Mouse (Mus musculus) neural tube, embryonic 13.5 days (tissue): ENCODE data around the gene Pfdn4. TPM values are rescaled to one million over a fixed set of nuclear protein-coding genes. Genes with fewer than 3 reads are reported as not detected.
A peak's percentile ranks its signal among the peaks of the same experiment; 100 is the strongest.
"Not testable (repeated sequence)": the region's sequence is repeated elsewhere in the genome, so short reads cannot be mapped to it uniquely, and the experiment has no call there.

ENCODE experiments used
- ATAC-seq: fragments of 200-750 bp; cut with Nextera tagmentation; 2 replicates; pipeline ENCODE4 v1.8.0; 2017; ENCODE audit warnings: low read depth, mild to moderate bottlenecking, moderate TSS enrichment, moderate library complexity
- H3K27ac ChIP-seq: fragments of 300-500 bp; sonication (generic); replicated peaks from 2 replicates; pipeline ENCODE4 v1.5.1; 2015; ENCODE audit warnings: moderate library complexity, mild to moderate bottlenecking, inconsistent platforms
- H3K27me3 ChIP-seq: fragments of 300-500 bp; sonication (generic); 2 replicates; pipeline ENCODE4 v1.6.1; 2015; ENCODE audit warnings: mild to moderate bottlenecking, inconsistent platforms
- H3K36me3 ChIP-seq: fragments of 300-500 bp; sonication (generic); 2 replicates; pipeline ENCODE4 v1.6.1; 2015; ENCODE audit warnings: mild to moderate bottlenecking, inconsistent platforms
- H3K4me1 ChIP-seq: fragments of 300-500 bp; sonication (generic); replicated peaks from 2 replicates; pipeline ENCODE4 v1.6.1; 2015; ENCODE audit warnings: inconsistent platforms
- H3K4me2 ChIP-seq: fragments of 300-500 bp; sonication (generic); 2 replicates; pipeline ENCODE4 v1.6.1; 2015; ENCODE audit warnings: inconsistent platforms, mild to moderate bottlenecking, moderate library complexity
- H3K4me3 ChIP-seq: fragments of 300-500 bp; sonication (generic); 2 replicates; pipeline ENCODE4 v1.5.1; 2015; ENCODE audit warnings: mild to moderate bottlenecking, inconsistent platforms
- H3K9ac ChIP-seq: fragments of 300-500 bp; sonication (generic); 2 replicates; pipeline ENCODE4 v1.6.1; 2015; ENCODE audit warnings: moderate library complexity, mild to moderate bottlenecking, inconsistent platforms
- H3K9me3 ChIP-seq: fragments of 300-500 bp; sonication (generic); 2 replicates; pipeline ENCODE4 v1.6.1; 2016; ENCODE audit warnings: inconsistent platforms
- WGBS: fragments of 180-500 bp; shearing (Covaris S2); methylation state at CpG from one replicate; pipeline ENCODE4 v1.1.7; 2015; 5-methylcytosine and 5-hydroxymethylcytosine counted together
- polyA plus RNA-seq: library from polyadenylated mRNA; unstranded; fragments of >200 nt; fragmentation: Nextera tagmentation; extraction: Ambion mirVana; gene quantifications from 2 replicates; pipeline ENCODE4 v1.2.1, GENCODE M21; 2015

Gene Pfdn4
- polyA plus RNA-seq: 170 and 171 TPM in 2 replicates

DNA sequence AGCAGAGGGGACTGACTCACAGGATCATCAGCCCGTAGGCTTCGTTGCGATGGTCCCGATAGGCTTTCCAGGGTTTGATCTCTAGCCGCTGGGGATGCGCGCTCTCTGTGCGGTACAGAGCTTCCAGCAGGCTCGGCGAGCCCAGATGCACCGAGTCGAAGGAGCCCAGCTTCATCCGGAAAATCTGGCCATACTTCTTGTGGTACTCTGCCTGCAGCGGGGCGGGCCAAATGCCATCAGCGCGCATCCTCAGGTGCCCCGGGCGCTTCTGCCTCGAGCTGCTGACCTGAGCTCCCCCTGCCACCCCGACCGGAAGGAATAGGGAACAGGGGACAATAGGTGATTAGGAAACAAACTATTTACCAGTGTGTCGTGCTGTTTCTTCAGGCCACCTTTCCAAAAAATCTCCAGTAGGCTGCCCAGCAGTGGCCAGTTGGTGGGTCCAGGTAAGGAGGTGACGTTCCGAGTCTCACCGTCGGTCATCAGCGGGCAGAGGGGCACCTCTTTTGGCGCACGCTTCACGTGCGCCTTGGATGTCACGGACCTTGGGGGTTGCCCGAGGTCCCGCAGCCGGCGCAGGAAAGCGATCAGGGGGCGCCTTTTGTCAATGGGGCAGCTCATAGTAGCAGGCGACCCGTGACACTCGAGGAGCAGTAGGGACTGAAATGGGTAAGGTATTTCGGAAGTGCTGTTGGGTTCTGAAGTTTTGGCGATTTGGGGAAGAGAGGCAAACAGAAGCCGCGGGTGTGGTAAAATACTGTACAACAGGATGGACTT lies at the start of gene Pfdn4:
Gene Pfdn4 (plus strand): TSS at position 275 of the 777 bp plus-strand sequence.
- H3K9me3 ChIP-seq: no peaks in the 10 kb centered on the region
- WGBS: 1% methylated on average over 46 of the region's 46 CpGs
- H3K27me3 ChIP-seq: peaks cover 86% of the 10 kb centered on the region
- peak within 1 kb of the TSS; percentile 49 for H3K4me2 ChIP-seq
- no peaks in the 10 kb centered on the region for H3K36me3 ChIP-seq
- H3K4me1 ChIP-seq: peaks cover 26% of the 10 kb centered on the region
- H3K9ac ChIP-seq: 0 out of 2 replicates have a peak within 1 kb of the TSS, but pooled peaks have one; percentile 8
- peak within 1 kb of the TSS; percentile 24 for H3K4me3 ChIP-seq
- ATAC-seq: no peak
- no peak within 1 kb of the TSS for H3K27ac ChIP-seq

DNA sequence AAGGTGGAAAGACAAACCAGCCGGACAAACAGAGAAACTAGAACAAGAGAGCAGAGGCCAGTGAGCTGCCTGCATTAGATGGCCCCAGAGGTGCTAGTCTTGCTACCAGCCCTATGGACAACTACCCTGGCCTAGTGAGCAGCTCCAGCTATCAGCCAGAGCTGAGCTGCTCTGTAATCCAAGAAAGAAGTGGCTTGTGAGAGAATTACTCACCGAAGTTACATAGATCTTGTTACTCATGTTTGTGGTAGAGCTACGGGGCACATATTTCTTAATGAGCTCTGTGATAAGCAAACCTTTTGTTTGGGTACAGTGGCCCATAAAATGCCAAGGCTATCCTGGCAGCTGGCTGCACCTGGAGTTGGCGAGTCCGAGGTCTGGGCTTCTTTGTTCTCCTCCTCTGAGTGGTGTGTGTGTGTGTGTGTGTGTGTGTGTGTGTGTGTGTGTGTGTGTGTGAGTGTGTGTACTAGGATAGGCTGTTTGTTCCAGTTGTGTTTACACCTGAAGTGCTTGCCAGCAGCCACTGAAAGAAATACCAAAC lies 49.3 kb upstream of the Pfdn4 start:
- peak overlapping the region; percentile 65; the same call in 1 of the 2 replicates for H3K27ac ChIP-seq
- ATAC-seq: no peak

DNA sequence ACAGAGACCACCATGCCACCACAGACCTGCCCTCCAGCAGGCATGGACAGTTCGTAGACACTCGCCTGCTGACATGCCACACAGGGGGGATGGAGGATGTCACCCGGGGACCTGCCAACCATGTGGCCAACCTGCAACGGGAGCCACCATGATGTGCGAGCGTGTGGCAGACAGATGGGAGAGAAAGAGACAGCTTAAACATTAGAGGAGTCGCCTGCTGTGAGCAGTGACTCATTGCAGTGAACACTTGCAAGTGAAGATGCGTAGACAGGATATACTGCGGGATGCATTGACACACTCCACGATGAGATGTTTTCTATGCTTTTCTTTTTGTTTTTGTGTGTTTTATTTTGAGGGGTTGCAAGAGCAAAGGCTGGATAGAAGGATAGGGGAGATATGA lies 48.6 kb upstream of the Pfdn4 start:
- no peak overlapping the region for H3K4me2 ChIP-seq
- H3K9me3 ChIP-seq: no peaks in the 10 kb centered on the region
- peaks cover 9% of the 10 kb centered on the region for H3K4me1 ChIP-seq
- no peak overlapping the region for H3K9ac ChIP-seq
- no peak for ATAC-seq
- H3K4me3 ChIP-seq: no peak overlapping the region
- peaks cover 5% of the 10 kb centered on the region; the same call in 1 of the 2 replicates for H3K27me3 ChIP-seq
- WGBS: 57% methylated on average over 10 of the region's 10 CpGs
- H3K27ac ChIP-seq: peak overlapping the region; percentile 65
- no peaks in the 10 kb centered on the region for H3K36me3 ChIP-seq

More for the DNA sequence above, 49.3 kb upstream of the Pfdn4 start:
- H3K9ac ChIP-seq: no peak overlapping the region
- peaks cover 9% of the 10 kb centered on the region for H3K4me1 ChIP-seq
- H3K27me3 ChIP-seq: peaks cover 5% of the 10 kb centered on the region; the same call in 1 of the 2 replicates
- no peaks in the 10 kb centered on the region for H3K9me3 ChIP-seq
- H3K36me3 ChIP-seq: no peaks in the 10 kb centered on the region
- H3K4me2 ChIP-seq: no peak overlapping the region
- 69% methylated on average over 5 of the region's 5 CpGs for WGBS
- no peak overlapping the region for H3K4me3 ChIP-seq

- no peak overlapping the region for H3K27ac ChIP-seq
- H3K4me3 ChIP-seq: no peak overlapping the region
- H3K36me3 ChIP-seq: no peaks in the 10 kb centered on the region
- no peaks in the 10 kb centered on the region for H3K9me3 ChIP-seq
- no peak overlapping the region for H3K9ac ChIP-seq
- peaks cover 9% of the 10 kb centered on the region for H3K4me1 ChIP-seq
- no peak overlapping the region for H3K4me2 ChIP-seq
- 0 out of 2 replicates have a peak, but pooled peaks have one; percentile 27 for ATAC-seq
- peaks cover 5% of the 10 kb centered on the region; the same call in 1 of the 2 replicates for H3K27me3 ChIP-seq
- WGBS: 9% methylated on average over 9 of the region's 9 CpGs
These were observed 45.3 kb upstream of the Pfdn4 start for GRCm38 (mm10) chr2:170450933-170451332.

GRCm38 (mm10) chr2:170453809-170454208 lies 42.4 kb upstream of the Pfdn4 start:
- not testable (repeated sequence) for ATAC-seq, H3K9ac ChIP-seq, H3K9me3 ChIP-seq, H3K27me3 ChIP-seq, H3K4me1 ChIP-seq, H3K4me2 ChIP-seq, H3K36me3 ChIP-seq, H3K4me3 ChIP-seq, H3K27ac ChIP-seq
- WGBS: 61% methylated on average over 4 of the region's 4 CpGs

DNA sequence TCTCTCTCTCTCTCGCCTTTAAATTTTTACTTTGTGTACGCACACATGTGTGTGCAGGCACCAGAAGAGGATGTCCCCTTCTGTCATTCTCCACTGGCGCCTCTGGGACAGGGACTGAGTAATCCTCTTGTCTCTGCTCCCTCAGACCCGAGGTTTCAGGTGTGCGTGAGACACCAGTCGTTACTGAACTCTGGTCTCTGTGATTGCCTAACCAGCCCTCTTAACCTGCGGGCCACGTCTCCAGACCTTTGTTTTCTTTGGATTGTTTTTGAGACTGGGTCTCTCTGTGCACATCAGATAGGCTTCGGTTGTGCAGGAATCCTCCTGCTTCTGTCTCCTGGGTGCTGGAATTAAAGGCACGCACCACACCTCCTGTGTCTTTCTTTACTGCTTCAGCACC lies 37.0 kb upstream of the Pfdn4 start:
- WGBS: 76% methylated on average over 9 of the region's 10 CpGs
- Histone ChIP-seq H3K27me3 (peaks cover 3% of the 10 kb centered on the region; the same call in 1 of the 2 replicates), H3K9me3 (no peaks in the 10 kb centered on the region), H3K36me3 (no peaks in the 10 kb centered on the region), H3K4me1 (0 out of 2 replicates have a peak, but pooled peaks cover 4% of the 10 kb centered on the region), H3K27ac (no peak overlapping the region), H3K9ac (no peak overlapping the region), H3K4me2 (no peak overlapping the region), H3K4me3 (no peak overlapping the region)
- ATAC-seq: no peak

DNA sequence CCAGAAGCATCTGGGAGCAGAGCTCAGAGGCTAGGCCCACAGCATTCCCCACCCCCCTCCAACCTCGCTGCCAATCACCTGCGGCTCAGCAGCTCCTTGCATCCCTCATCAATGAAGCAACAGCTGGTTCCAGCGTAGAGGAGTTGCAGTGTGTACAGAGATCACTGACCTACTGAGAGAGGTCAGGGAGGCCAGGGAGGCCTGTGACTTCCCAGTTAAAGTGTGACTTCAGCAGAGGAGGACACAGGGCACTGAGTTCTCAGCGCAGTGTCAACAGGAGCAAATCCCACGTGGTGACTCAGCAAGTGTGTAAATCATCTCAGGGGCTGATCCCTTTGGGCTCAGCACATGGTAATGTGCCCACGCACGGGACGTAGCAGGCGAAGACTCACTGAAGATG lies 36.4 kb upstream of the Pfdn4 start:
- ATAC-seq: no peak

DNA sequence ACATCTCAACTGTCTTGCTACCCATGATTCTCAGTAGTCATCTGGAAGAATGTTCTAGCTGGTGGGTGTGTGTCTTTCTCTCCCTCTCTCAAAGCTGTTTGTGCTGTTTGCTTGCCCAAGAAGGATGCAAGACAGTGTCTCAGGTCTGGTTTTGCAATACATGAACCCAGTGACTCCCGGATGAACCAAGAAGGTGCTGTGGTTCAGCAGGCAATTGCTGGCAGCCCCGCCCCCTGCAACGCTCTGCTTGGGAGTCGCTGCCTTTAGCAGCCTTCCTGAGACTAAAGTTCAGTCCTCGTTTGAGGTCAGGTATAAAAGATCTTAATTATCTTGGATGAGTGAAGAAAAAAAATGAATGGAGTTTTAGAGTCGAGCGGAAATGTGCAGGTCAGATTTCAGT lies 34.6 kb upstream of the Pfdn4 start:
- Histone ChIP-seq H3K9me3 (no peaks in the 10 kb centered on the region), H3K27ac (no peak overlapping the region), H3K9ac (no peak overlapping the region), H3K36me3 (no peaks in the 10 kb centered on the region), H3K4me2 (no peak overlapping the region), H3K4me1 (0 out of 2 replicates have a peak, but pooled peaks cover 4% of the 10 kb centered on the region), H3K27me3 (peaks cover 3% of the 10 kb centered on the region; the same call in 1 of the 2 replicates), H3K4me3 (no peak overlapping the region)
- no peak for ATAC-seq
- 67% methylated on average over 7 of the region's 7 CpGs for WGBS

More for the DNA sequence above, 36.4 kb upstream of the Pfdn4 start:
- H3K4me3 ChIP-seq: no peak overlapping the region
- H3K9me3 ChIP-seq: no peaks in the 10 kb centered on the region
- no peaks in the 10 kb centered on the region for H3K36me3 ChIP-seq
- no peak overlapping the region for H3K4me2 ChIP-seq
- peaks cover 3% of the 10 kb centered on the region; the same call in 1 of the 2 replicates for H3K27me3 ChIP-seq
- 0 out of 2 replicates have a peak, but pooled peaks cover 4% of the 10 kb centered on the region for H3K4me1 ChIP-seq
- no peak overlapping the region for H3K9ac ChIP-seq
- 30% methylated on average over 9 of the region's 9 CpGs for WGBS
- no peak overlapping the region for H3K27ac ChIP-seq

GRCm38 (mm10) chr2:170464817-170465216 lies 31.4 kb upstream of the Pfdn4 start:
- no peak for ATAC-seq
- H3K9ac ChIP-seq: no peak overlapping the region
- no peak overlapping the region for H3K4me2 ChIP-seq
- no peaks in the 10 kb centered on the region for H3K9me3 ChIP-seq
- H3K4me1 ChIP-seq: peaks cover 13% of the 10 kb centered on the region
- H3K36me3 ChIP-seq: no peaks in the 10 kb centered on the region
- no peak overlapping the region for H3K4me3 ChIP-seq
- peaks cover 3% of the 10 kb centered on the region; the same call in 1 of the 2 replicates for H3K27me3 ChIP-seq
- 46% methylated on average over 4 of the region's 4 CpGs for WGBS
- no peak overlapping the region for H3K27ac ChIP-seq

GRCm38 (mm10) chr2:170468009-170468408 lies 28.2 kb upstream of the Pfdn4 start:
- ATAC-seq: no peak
- no peak overlapping the region for H3K27ac ChIP-seq
- H3K4me2 ChIP-seq: no peak overlapping the region
- no peak overlapping the region for H3K9ac ChIP-seq
- H3K4me1 ChIP-seq: peaks cover 16% of the 10 kb centered on the region
- 0 out of 2 replicates have a peak, but pooled peaks cover 4% of the 10 kb centered on the region for H3K27me3 ChIP-seq
- H3K36me3 ChIP-seq: no peaks in the 10 kb centered on the region
- H3K4me3 ChIP-seq: no peak overlapping the region
- H3K9me3 ChIP-seq: no peaks in the 10 kb centered on the region

DNA sequence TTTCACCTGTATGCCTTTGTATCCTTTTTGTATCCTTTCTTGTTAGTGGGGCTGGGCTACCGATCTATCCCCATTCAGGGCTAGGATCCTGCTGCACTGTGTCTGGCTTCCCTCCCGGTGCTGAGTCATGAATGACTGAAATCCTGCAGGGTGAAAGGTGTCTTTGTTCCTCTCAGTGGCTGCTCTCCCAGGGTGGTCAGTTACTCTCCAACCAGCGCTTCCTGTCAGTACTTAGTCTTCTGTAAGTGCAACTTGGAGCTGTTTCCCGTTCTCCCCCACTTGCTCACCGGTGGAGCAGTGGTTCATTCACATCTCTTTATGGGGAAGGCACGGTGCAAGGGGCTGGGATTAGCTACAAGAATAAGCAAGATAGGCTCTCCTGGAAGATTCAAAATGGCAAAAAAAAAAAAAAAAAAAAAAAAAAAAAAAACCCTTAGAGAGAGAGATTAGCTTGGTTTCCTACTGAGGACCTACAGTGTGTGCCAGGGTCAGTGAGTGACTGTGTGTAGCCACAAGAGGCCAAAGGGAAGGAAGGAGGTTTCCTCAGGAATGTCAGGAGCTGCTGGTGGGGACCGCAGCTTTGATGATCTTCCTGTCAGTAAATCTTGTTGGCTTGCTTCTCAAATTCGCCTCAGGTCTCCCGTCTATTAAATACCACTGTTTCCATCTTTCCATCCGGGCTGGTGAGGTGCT lies 26.5 kb upstream of the Pfdn4 start:
- H3K27me3 ChIP-seq: 0 out of 2 replicates have a peak, but pooled peaks cover 4% of the 10 kb centered on the region
- peaks cover 16% of the 10 kb centered on the region for H3K4me1 ChIP-seq
- no peak overlapping the region for H3K27ac ChIP-seq
- 13% methylated on average over 10 of the region's 10 CpGs for WGBS
- ATAC-seq: peak; percentile 40; the same call in 1 of the 2 replicates
- H3K36me3 ChIP-seq: no peaks in the 10 kb centered on the region
- H3K4me3 ChIP-seq: no peak overlapping the region
- H3K4me2 ChIP-seq: peak overlapping the region; percentile 16; the same call in 1 of the 2 replicates
- H3K9ac ChIP-seq: no peak overlapping the region
- H3K9me3 ChIP-seq: no peaks in the 10 kb centered on the region

- 88% methylated on average over 5 of the region's 5 CpGs for WGBS
These were observed 25.6 kb upstream of the Pfdn4 start for GRCm38 (mm10) chr2:170470591-170470990.

More at GRCm38 (mm10) chr2:170470591-170470990, 25.6 kb upstream of the Pfdn4 start:
- no peaks in the 10 kb centered on the region for H3K36me3 ChIP-seq
- peaks cover 16% of the 10 kb centered on the region for H3K4me1 ChIP-seq
- H3K4me2 ChIP-seq: no peak overlapping the region
- H3K4me3 ChIP-seq: no peak overlapping the region
- H3K9me3 ChIP-seq: no peaks in the 10 kb centered on the region
- H3K27ac ChIP-seq: no peak overlapping the region
- ATAC-seq: no peak
- H3K27me3 ChIP-seq: 0 out of 2 replicates have a peak, but pooled peaks cover 4% of the 10 kb centered on the region
- no peak overlapping the region for H3K9ac ChIP-seq
